Mouse (Mus musculus): ENCODE measurements around the gene Tdrd9. TPM values are rescaled to one million over a fixed set of nuclear protein-coding genes. Genes with fewer than 3 reads are reported as not detected.

Tdrd9 gene
- polyA plus RNA-seq, 1 experiment from 2014 or later = 0.20 TPM

Small RNA genes within 50 kb of the gene (microRNA-seq; reads per million reads assigned to microRNA genes)
- gene Mir3073a = not detected
- gene Mir3073b = not detected

Other genes starting within 250 kb of the Tdrd9 start
- 75.7 and 83.4 TPM in 2 replicates for gene Klc1, start 212.7 kb upstream of the Tdrd9 start, polyA plus RNA-seq (2015; fragmentation: Nextera tagmentation; extraction: Ambion mirVana)
- gene Xrcc3, start 157.7 kb upstream of the Tdrd9 start, polyA plus RNA-seq (2015; fragmentation: Nextera tagmentation; extraction: Ambion mirVana) = 10.6 and 11.0 TPM in 2 replicates
- gene Zfyve21, start 157.4 kb upstream of the Tdrd9 start, polyA plus RNA-seq (2015; fragmentation: Nextera tagmentation; extraction: Ambion mirVana) = 232 and 245 TPM in 2 replicates
- gene Ppp1r13b, start 63.4 kb upstream of the Tdrd9 start, polyA plus RNA-seq (2015; fragmentation: Nextera tagmentation; extraction: Ambion mirVana) = 5.6 and 7.9 TPM in 2 replicates
- gene Atp5mpl, start 4.6 kb upstream of the Tdrd9 start, polyA plus RNA-seq (2015; fragmentation: Nextera tagmentation; extraction: Ambion mirVana) = 900 and 957 TPM in 2 replicates
- not detected in 2 replicates for gene Rd3l, start 9.8 kb downstream of the Tdrd9 start, polyA plus RNA-seq (2015; fragmentation: Nextera tagmentation; extraction: Ambion mirVana)
- gene Aspg, start 135.1 kb downstream of the Tdrd9 start, polyA plus RNA-seq (2015; fragmentation: Nextera tagmentation; extraction: Ambion mirVana) = 38.4 and 40.4 TPM in 2 replicates
- 1.9 and 2.4 TPM in 2 replicates for gene Kif26a, start 174.6 kb downstream of the Tdrd9 start, polyA plus RNA-seq (2015; fragmentation: Nextera tagmentation; extraction: Ambion mirVana)

All from intestine, embryonic 16.5 days (tissue).